Mouse (Mus musculus) lung, adult 2 months (tissue): ENCODE data around the gene Ncbp3.

Experiments used
- CTCF ChIP-seq: fragments of 200-500 bp; IDR thresholded peaks from 2 replicates; pipeline ENCODE4 v1.5.1; 2011; ENCODE audit warnings: mild to moderate bottlenecking, low read length, control low read depth; ENCODE audit not compliant: insufficient read depth
- POLR2A ChIP-seq: fragments of 200-500 bp; IDR thresholded peaks from 2 replicates; pipeline ENCODE4 v1.6.1; 2011; ENCODE audit warnings: low read depth, mild to moderate bottlenecking, control low read depth, low read length, borderline replicate concordance; ENCODE audit errors: extremely low read depth

DNA sequence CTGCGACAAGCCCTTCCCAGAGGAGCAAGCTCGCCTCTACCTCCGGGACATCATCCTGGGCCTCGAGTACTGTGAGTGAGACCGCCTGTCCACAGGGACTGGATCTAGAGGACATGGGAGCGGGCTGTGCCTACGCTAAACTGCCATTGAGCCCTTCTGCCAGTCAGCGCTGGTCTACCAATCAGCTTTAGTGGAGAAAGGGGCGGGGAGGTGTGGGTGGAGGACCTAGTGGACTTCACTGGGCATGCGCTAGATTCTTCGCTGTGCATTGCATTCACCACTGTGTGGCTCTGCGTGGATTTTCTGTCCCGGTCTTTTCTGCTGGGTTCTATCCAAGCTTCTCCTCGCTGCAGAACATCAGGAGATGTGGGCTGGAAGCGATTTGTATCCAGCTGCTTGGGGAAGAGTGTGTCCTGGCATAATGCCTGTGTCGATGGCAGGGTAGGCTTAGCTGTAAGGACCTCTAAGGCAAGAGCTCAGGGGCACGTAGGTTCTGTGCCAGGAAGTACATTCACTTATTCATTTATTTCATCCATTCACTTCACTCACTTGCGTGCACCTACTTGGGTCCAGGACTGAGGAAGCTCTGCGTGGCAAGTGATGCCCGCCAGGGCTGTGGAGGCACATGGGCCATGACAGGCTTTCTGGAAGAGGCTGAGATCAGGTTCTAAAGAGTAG lies 16.6 kb upstream of the Ncbp3 start:
- TF ChIP-seq CTCF: no peak
- TF ChIP-seq POLR2A: no peak; the same call in 1 of the 2 replicates
